Mouse (Mus musculus) 3T3-L1 (cell line): ENCODE measurements around the gene Adamts8.

Experiments used
- DNase-seq: peaks from one replicate; pipeline ENCODE4 v3.0.0-alpha.2; 2015; ENCODE audit warnings: low read depth, low spot score

The Adamts8 gene

GRCm38 (mm10) chr9:30985782-30986181, 43.4 kb downstream of the Adamts8 start:
- peak; percentile 68 for DNase-seq

GRCm38 (mm10) chr9:30993106-30993505, 50.7 kb downstream of the Adamts8 start:
- DNase-seq = no peak

GRCm38 (mm10) chr9:30996590-30997562, 54.5 kb downstream of the Adamts8 start:
- DNase-seq = no peak

GRCm38 (mm10) chr9:31000641-31001040, 58.3 kb downstream of the Adamts8 start:
- no peak for DNase-seq

GRCm38 (mm10) chr9:31002528-31002927, 60.2 kb downstream of the Adamts8 start:
- DNase-seq = no peak

GRCm38 (mm10) chr9:31009334-31009733, 67.0 kb downstream of the Adamts8 start:
- DNase-seq = peak; percentile 58

GRCm38 (mm10) chr9:31010040-31010439, 67.7 kb downstream of the Adamts8 start:
- no peak for DNase-seq

- DNase-seq = no peak
These were observed 68.4 kb downstream of the Adamts8 start for GRCm38 (mm10) chr9:31010749-31011148.

GRCm38 (mm10) chr9:31011533-31011932, 69.2 kb downstream of the Adamts8 start:
- peak; percentile 69 for DNase-seq

- DNase-seq = no peak
These were observed 70.3 kb downstream of the Adamts8 start for GRCm38 (mm10) chr9:31012674-31013073.

GRCm38 (mm10) chr9:31013415-31013814, 71.1 kb downstream of the Adamts8 start:
- no peak for DNase-seq
